Mouse (Mus musculus): ENCODE measurements around the gene Ccdc186. TPM values are rescaled to one million over a fixed set of nuclear protein-coding genes. Genes with fewer than 3 reads are reported as not detected.

Ccdc186 gene
- 83.3 TPM for polyA plus RNA-seq (2014; fragmentation: Illumina TruSeq; extraction: RNeasy Lipid Tissue Mini Kit (QIAGEN cat#74804); ENCODE audit: low replicate concordance)

DNA sequence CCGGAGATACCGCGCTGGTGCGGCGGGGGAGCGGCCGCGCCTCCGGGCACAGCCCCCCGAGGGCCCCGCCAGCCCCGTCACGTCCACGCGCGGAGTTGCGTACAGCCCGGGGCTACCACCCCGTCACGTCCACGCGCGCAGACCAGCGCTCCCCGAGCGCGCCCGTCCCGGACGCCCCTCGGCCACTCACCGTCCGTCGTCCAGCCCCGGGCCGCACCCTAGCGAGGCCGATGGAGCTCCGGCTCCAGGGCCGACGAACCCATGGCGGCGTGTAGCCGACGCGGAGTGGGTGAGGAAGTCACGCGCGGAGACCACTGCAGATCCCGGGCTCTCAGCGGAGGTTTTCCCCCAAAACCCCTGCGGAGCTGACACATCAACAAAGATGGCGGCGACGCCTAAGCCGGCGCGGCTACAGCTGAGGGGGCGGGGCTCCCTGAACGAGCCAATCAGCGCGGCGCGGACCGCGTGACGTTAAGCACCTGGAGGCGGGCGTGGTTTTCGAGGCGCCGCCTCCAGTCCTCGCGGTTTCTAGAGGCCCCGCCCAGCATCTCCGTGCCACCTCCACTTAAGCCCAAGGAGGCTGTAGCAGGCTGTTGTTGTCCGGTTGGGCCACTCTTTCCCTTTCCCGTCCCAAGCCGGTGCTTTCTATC, at the start of gene Ccdc186:
Gene Ccdc186 (minus strand): TSS at position 393 of the 650 bp plus-strand sequence.

DNA sequence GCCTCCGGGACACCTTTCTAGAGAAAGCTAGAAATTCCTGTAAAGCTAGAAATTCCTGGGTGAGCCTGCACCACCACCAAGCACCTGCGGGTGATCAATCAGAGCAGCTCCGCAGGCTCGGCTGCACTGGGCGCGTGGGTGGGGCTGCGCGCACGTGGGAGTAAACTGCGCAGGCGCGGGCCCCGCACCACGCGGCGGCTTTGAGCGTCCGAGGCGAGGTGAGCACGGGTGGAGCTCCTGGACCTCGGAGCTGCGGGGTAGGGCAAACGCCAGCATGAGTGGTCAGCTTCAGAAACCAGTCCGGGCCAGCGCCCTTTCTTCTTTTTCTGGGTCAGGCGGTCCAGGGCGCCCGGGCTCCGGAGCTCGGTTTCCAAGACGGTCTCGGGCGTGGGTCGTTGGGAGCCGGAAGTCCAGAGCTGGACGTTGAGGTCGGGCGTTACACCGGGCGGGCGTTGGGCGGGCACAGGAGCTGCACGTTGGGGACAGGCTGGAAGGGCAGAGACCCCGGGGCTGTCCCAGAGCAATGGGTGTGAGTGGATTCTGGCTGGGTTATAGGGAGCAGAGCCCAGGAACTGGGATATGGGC, 4.1 kb upstream of the Ccdc186 start, which contains the start of gene Tdrd1:
Gene Tdrd1 (plus strand): TSS at position 163 of the 585 bp plus-strand sequence.

Other genes starting within 250 kb of the Ccdc186 start
- gene Adrb1, start 100.0 kb downstream of the Ccdc186 start, polyA plus RNA-seq (2014; fragmentation: Illumina TruSeq; extraction: RNeasy Lipid Tissue Mini Kit (QIAGEN cat#74804); ENCODE audit: low replicate concordance): 0.78 TPM
- 0.33 TPM for gene Tdrd1, start 4.0 kb upstream of the Ccdc186 start, polyA plus RNA-seq (2014; fragmentation: Illumina TruSeq; extraction: RNeasy Lipid Tissue Mini Kit (QIAGEN cat#74804); ENCODE audit: low replicate concordance)
- gene Vwa2, start 52.1 kb upstream of the Ccdc186 start, polyA plus RNA-seq (2014; fragmentation: Illumina TruSeq; extraction: RNeasy Lipid Tissue Mini Kit (QIAGEN cat#74804); ENCODE audit: low replicate concordance): not detected
- gene Afap1l2, start 186.0 kb upstream of the Ccdc186 start, polyA plus RNA-seq (2014; fragmentation: Illumina TruSeq; extraction: RNeasy Lipid Tissue Mini Kit (QIAGEN cat#74804); ENCODE audit: low replicate concordance): 3.8 TPM

Data from small intestine, adult 10 weeks (tissue).